Mouse (Mus musculus) cerebellum, adult 2 months (tissue): ENCODE measurements around the gene Mlip.

Source experiments
- CTCF ChIP-seq: fragments of 200-500 bp; IDR thresholded peaks from 2 replicates; pipeline ENCODE4 v1.5.1; 2011; ENCODE audit warnings: low read depth, mild to moderate bottlenecking, control low read depth, low read length, moderate library complexity, borderline replicate concordance; ENCODE audit not compliant: insufficient read depth
- POLR2A ChIP-seq: fragments of 200-500 bp; IDR thresholded peaks from 2 replicates; pipeline ENCODE4 v1.6.1; 2011; ENCODE audit warnings: low read length, control low read depth, borderline replicate concordance; ENCODE audit not compliant: insufficient read depth

- TF ChIP-seq POLR2A: no peak
- peak; percentile 52 for TF ChIP-seq CTCF
Observed at GRCm38 (mm10) chr9:77379625-77380024, 26.9 kb upstream of the Mlip start.
